Mouse (Mus musculus): Measurements from ENCODE around the gene Fam189a2. TPM values are rescaled to one million over a fixed set of nuclear protein-coding genes. Genes with fewer than 3 reads are reported as not detected.

Gene Fam189a2
- 10 to 100 TPM; 51.6 to 55.6 TPM for total RNA-seq (2021)
- long read RNA-seq, experiment 1, transcript Fam189a2-201 (11 exons, 2,548 nt) = major isoform, 61 of 89 reads
- long read RNA-seq, experiment 1, partial matches to known transcripts = 15 of 89 reads
- long read RNA-seq, experiment 1, other reads (novel, unspliced or antisense) = 13 of 89 reads
- long read RNA-seq, experiment 2, transcript Fam189a2-201 (11 exons, 2,548 nt) = major isoform, 55 of 84 reads
- long read RNA-seq, experiment 2, partial matches to known transcripts = 6 of 84 reads
- long read RNA-seq, experiment 2, other reads (novel, unspliced or antisense) = 23 of 84 reads

DNA sequence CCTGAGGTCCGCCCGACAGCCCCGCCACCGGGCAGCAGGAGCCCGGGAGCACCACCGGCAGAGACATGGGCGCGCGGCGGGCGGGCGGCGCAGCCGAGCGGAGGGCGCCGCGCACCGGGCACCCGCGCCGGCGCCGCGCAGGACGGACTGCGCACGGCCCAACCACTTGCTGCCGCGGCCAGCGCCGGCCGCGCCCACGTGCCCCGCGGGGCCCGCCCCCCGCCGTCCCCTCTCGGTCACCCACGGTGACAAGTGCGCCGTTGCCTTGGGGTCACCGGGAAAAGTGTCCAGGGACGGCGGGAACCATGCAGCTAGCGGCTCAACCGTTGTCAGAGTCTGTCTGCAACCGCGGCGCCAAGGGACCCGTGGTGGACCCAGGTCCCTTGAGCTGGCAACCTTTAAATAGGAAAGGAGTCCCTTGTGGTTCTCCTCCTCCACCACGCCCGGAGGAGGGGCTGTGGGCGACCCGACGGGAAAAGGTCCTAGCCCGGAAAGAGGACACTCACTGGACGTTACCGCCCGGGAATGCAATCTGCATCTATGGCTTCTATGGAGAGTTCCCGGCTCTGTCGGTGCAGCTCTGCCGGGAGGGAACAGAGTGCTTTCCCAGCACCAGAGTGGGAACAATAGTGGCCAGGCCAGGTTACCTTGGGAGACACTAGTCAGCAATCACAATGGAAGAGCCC is at the start of gene Fam189a2:
Gene Fam189a2, minus strand, starts transcription at position 149 of the 686 bp plus-strand sequence.
- intact Hi-C loops (cut with DNase I) = loop anchor here (5.0 kb wide), 2 partner anchors 69 to 71 kb away; no protein-coding TSS in a partner anchor

DNA sequence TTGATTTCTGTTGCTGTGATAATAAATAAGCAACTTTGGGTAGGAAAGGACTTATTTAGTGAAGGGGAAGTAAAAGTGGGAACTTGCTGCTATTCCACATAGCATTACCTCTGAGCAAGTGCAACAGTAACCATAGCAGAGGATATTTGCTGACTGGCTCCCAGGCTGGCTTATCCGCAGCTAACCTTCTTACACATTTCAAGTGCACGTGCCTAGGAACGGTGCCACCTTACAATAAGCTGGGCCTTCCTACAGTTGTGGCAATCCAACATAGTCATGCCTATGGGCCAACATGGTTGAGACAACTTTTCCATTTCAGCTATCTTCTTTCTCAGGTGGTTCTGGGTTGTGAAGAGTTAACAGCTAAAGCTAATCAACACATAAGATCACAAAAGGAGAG is 46.8 kb upstream of the Fam189a2 start:
- intact Hi-C loops (cut with DNase I) = no loop called here
- DNase-seq = no peak

More for the DNA sequence above, at the start of gene Fam189a2:
- DNase-seq = peak; percentile 75 to 77

DNA sequence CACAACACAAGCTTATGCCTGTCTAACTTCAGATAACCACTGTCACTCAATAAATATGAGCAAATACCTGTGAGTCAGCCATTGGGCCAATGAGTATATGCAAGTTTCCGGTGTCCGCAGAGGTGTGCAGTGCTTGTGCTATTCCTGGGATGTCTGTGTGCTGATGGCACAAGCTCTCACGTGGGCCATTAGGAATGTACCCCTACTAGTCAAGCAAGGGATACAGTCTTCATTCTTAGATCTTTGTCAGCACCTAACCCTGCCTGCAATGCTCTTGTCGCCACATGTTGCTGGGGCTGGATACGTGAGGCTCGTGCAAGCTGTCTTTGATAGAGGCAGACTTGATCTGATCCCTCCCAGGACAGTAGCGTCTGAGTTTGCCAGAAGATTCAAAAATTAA is 45.7 kb upstream of the Fam189a2 start:
- intact Hi-C loops (cut with DNase I) = no loop called here
- no peak for DNase-seq

DNA sequence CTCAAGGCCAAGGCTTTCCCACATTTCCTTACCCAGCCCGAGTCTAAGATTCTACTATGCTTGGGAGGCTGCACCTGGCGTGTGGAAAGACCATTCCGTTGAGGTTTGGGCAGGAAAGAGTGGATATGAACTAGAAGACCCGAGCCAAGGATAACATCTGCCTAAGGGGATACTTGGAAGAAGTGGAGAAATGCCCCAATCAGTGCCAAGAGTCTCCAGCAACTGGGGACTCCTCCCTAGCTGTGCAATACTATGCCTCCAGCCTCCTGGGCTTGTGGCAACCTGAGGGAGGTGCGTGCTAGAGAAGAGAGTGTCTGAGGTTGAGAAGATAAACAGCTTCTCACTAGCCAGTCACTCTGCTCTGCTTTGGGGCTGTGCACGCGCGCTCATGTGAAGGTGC is 45.1 kb upstream of the Fam189a2 start:
- intact Hi-C loops (cut with DNase I) = no loop called here
- no peak for DNase-seq

DNA sequence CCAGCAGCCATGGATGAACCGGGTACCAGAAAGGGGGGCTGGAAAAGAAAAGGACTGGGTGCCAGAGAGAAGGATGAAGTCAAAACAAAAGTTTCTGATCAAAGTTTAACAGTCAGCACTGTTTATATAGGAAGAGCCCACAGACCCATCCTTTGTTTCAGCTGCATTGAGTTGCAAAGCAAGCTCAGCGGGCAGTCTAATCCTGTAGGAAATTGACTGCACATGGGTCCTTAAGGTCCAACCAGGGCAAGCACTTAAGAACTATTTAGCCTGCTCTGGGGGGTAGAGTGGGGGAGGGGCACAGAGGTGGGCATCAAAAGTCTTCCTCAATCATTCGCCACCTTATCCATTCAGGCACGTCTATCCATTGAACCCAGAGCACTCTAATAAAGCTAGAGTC is 42.3 kb upstream of the Fam189a2 start:
- intact Hi-C loops (cut with DNase I) = no loop called here
- DNase-seq = no peak

DNA sequence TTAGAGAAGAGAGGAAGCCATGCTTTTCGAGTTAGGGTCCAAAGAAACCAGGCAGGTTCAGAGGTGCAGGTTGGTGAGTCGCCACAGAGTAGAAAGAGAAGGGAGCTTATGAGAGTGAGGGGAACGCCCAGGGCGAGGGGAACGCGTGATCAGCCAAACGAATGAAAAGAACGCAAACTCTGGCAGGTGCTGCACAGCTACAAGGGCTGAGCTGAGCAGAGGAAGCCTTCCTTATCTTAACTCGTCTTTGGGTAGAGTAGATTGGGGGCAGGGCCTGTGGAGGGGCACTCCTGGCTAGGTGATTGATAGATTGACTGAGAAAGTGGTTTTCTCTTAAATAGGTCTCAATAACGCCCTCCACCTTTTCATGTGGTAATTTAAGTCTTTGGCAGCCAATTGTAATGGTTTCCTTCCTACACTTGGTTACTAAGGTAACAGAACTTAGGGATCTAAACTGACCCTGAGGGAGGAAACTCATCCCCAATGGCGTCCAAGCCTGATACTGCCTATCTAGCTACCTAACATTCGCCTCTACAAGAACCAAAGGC is 33.6 kb upstream of the Fam189a2 start:
- intact Hi-C loops (cut with DNase I) = no loop called here
- DNase-seq = no peak

DNA sequence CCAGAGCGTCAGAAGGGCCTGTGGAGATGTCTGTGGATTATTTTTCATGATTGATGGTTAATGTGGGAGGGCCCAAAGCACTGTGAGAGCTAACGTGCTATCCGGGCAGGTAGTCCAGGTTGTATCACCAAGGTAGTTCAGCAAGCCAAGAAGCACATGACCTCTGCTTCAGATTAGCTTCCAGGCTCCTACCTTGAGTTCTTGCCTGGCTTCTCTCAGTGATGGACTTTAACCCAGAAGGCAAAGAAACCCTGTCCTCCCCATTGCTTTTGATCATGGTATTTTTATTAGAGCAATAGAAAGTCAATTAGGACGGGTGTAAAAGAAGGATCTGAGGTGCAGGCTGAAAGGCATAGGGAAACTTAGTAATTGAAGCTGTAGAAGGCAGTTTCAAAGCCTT is 32.8 kb upstream of the Fam189a2 start:
- intact Hi-C loops (cut with DNase I) = no loop called here
- DNase-seq = no peak

DNA sequence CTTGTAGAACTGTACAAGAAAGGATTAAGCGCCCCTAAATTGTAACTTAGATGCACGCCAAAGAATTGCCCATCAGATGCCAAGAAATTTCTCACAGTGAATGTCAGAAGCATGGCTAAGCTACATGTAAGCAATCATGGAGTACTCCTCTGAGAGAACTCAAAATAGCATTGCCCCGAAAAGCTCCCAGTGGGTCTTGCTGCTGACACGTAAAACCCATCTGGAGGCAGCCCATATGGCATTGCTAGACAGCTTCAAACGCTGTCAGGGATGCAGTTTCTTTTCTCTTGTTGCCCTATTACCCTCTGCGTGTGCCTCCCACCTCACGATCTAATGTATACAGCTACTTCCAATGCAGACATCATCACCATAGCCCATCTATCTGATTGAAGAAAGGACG is 28.0 kb upstream of the Fam189a2 start:
- no peak for DNase-seq
- intact Hi-C loops (cut with DNase I) = no loop called here

DNA sequence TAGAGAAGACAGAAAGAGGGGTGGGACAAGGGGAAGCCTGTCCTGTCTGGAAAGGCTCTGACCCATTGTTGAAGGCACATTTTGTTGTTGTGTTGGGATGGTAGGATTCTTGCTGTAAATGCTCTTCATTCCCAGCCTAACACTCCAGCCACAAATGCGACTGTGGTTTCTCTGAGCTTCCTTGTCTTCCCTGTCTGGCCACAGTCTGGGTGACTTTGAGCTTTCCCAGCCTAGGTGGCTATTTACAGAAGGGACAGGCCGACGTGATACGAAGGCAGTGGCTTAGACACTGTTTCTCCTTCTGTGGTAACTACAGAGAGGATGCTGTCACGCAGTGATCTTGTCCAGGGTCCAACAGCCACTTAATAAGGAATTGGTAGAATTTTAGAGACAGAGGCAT is 27.2 kb upstream of the Fam189a2 start:
- intact Hi-C loops (cut with DNase I) = no loop called here
- DNase-seq = peak in 1 of 2 experiments; percentile 35

DNA sequence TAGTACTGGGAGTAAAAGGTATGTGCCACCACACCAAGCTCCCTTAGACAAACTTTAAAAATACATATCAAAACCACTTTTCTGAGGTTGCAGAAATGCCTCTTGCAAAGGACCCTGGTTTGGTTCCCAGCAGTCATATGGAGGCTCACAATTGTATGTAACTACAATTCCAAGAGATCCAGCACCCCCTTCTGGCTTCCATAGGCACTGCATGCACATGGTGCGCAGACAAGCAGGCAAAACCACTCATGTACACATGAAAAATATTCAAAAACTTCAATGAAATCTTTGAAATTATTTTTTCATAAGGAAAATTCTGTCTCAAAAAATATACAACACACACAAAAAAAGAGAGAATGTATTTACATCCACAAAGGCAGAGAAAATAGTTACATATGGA is 26.1 kb upstream of the Fam189a2 start:
- intact Hi-C loops (cut with DNase I) = no loop called here
- no peak for DNase-seq

DNA sequence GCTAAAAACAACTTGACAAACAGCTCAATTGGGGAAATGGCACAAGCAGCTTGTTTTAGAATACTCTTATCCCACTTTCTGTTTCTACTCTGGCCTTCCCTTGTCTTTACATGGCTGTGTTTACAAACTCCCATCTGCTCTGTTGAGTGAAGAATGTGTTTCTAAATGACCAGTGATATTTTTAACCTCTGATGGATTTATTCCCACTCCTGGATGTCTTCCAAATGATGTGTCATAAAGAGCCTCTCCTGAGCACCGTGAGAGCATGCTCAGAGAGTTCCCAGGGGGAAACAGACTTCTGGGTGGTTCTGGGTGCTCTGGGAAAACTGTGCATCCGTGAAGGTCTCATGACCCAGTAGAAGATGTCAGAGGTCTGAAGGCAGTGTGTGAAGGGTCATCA is 24.1 kb upstream of the Fam189a2 start:
- DNase-seq = peak in 1 of 2 experiments; percentile 61
- intact Hi-C loops (cut with DNase I) = no loop called here

DNA sequence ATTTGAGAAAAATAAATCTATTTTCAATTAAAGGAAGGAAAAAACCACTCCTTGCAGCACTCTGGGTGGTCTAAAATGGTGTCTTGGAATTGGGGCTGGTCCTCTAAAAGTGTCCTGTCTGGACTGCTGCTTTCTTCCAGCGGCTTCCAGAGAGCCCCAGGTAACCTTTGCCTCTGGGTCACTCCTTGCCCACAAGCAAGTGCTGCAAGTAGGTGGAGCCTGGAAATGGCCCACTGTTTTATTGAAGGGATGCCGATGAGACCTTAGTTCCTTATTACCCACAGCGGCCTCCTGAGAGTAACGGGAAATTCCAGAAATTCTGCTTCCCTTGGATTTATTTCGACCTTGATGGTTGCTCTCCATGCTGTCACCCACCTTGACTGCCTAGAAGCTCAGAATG is 23.4 kb upstream of the Fam189a2 start:
- DNase-seq = peak in 1 of 2 experiments; percentile 28
- intact Hi-C loops (cut with DNase I) = no loop called here

DNA sequence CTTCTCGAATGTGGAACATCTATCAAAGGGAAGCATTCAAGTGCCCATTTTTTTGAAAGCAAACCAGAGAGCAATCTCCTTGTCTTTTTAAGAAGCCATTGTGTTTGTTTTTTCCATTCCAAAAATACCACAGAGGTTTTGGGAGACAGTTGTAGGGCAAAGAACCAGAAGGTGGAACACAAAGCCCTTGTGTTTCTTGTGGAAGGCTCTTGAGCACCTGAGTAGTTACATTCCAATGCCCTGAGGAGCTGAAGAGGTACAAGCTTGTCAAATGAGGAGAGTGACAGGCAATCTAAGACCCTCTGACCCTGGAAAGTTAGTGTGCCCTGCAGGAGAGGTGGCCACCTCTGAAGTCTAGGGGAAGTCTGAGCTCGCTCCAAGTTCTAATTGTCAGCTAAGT is 19.7 kb upstream of the Fam189a2 start:
- intact Hi-C loops (cut with DNase I) = no loop called here
- no peak for DNase-seq

DNA sequence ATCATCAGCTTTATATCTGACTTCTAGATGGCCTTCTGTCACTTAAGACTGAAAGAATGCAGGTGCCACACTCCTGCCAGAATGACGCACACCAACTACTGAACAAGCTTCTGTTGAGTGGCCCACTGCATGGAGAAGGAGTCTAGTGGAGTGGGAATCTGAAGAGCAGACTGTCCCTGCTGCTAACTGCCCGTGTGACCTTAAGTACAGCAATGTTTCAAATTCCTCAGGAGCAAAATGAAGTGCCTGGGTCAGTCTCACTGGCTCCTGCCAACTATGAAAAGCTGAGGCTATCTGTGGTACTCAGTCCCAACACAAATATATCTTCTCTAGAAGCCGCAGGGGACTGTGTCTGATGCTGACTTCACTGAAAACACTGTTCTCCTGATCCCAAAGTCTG is 18.5 kb upstream of the Fam189a2 start:
- intact Hi-C loops (cut with DNase I) = no loop called here
- peak in 1 of 2 experiments; percentile 16 for DNase-seq

DNA sequence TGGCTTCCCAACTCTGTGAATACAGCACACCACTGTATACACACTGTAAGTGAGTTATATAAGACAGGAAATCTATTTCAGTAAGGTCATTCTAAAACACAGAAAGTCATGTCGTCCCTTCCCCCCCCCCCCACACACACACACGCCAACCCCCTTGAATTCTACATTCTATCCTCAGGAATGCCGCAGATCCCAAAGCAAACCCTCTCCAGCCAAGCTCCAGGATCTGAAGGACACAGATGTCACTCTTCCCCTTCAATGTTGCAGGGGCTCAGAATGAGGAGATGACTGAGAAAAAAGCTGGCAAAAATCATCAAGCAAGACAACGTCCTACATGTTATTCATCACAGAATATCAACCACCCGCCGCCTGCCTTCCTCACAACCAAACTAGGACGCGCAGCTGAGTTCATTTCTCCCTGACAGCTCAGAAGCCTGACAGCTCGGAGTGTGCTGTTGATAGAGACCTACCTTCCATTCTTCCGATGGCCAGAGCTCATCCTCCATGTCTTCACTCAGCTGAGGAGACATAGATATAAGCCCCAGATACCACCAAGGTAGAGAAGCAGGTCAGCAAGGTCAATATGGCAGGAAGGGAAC is 15.7 kb upstream of the Fam189a2 start:
- intact Hi-C loops (cut with DNase I) = no loop called here
- DNase-seq = peak in 1 of 2 experiments; percentile 36

DNA sequence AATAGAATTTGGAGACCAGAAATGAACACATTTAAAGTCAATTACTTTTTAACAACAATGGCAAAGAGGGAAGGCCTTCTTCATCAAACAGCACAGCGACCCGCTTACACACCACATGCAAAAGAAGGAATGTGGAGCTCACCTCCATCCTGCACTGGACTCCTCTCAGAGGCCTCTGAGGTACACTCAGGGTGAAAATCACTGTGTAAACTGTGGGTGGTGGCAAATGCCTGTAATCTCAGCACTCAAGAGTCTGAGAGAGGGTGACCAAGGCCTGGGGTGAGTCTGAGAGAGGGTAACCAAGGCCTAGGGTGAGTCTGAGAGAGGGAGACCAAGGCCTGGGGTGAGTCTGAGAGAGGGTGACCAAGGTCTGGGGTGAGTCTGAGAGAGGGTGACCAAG is 11.6 kb upstream of the Fam189a2 start:
- intact Hi-C loops (cut with DNase I) = no loop called here
- DNase-seq = no peak

DNA sequence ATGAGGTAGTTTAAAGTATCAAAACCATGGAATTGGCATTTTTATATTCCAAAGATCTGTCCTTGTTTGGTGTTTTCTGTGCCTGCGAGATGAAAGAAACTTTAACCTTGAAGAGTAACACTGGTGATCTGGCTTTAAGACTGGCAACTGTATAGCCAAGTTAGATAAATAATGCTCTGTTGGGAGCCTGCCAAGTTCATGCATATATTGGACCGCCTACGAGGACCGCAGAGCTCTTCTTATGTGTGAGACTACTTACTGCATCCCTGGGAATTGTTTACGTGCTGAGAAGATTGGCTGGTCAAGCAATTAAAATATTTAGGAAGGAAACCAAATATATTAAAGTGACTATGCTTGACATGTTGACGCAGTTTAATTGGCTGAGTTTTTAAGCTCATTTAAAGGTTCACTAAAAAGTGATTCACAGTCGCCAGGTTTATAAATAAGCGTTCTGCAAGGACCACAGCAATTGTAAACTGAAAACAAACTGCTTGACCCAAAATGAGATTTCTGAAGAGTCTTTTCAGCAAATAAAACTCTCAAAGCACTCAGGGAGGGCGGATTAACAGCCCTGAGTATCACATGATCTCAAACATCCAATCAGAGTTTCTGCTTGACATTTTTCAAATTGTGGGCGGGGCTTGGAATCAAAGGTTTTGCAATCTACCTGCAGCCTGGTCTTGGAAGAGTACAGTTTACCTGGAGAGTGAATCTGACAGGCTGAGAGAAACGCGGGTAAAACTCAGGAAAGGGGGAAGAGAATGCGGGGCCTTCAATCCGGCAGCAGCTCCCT is 8.4 kb upstream of the Fam189a2 start:
- intact Hi-C loops (cut with DNase I) = no loop called here
- no peak for DNase-seq

DNA sequence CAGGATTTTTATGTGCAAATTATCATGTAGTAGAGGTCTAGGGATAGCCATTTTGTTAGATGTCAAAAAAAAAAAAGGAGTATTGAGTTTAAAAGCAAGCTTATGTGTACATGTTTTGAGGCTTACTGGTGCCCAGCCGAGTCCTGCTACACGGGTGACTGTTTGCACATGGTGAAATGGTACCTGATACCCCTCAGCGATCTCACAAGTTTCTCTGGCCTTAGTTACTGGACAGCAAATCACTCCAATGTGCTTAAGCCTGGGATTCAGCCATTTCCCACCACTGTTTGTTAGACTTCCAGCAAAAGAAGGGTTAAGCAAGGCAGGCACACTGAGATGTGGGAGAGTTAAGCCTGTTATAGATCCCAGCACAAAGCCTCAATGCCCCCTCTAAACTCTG is 3.5 kb upstream of the Fam189a2 start:
- DNase-seq = no peak
- intact Hi-C loops (cut with DNase I) = loop anchor here (5.0 kb wide), 2 partner anchors 68 to 72 kb away; no protein-coding TSS in a partner anchor

DNA sequence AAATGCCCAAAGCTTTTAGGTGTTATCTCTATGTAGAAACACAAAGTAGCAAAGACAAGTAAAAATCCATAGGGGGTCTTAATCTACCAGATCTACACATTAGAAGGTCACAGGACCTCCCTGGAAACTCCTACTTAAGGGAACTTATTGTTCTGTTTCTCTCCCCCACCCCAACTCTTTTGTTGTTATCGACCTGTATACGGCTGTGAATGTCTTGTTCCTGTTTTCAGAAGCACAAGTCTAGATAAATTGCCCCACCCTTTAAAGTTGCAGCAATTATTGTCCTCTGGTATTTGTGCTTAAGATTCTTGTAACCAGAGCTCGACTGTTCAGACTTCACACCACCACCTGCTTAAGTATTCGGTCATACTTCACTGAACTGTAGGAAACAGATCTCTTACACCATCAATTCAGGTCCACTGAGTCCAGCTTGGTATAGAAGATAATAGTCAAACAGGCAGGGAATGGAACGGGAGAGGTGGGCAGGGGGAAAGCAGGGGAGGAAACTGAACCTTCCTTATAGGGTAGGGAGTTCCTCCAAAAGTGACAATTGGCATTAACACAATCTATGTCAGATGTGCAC is 1.9 kb upstream of the Fam189a2 start:
- intact Hi-C loops (cut with DNase I) = loop anchor here (5.0 kb wide), 2 partner anchors 70 kb away; no protein-coding TSS in a partner anchor
- no peak for DNase-seq

DNA sequence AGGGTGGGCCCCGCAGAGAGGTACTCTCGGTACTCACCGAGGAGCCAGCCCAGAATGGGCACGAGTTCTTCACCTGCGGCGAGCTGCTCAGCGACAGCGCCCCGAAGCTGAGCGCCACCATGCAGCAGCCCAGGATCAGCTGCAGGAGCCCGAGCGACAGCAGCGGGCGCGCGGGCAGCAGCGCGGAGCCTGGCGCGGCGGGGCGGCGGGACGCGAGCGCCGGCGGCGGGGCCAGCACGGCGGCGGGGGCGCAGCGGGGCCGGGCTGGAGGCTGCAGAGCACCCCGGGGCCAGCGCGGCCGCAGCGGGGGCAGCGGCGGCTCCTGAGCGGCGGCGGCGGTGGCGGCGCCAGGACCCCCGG is 328 bp downstream of the Fam189a2 start:
- intact Hi-C loops (cut with DNase I) = loop anchor here (5.0 kb wide), 2 partner anchors 68 to 72 kb away; no protein-coding TSS in a partner anchor
- peak; percentile 46 to 51 for DNase-seq
